Mouse (Mus musculus): Measurements from ENCODE around the gene Olfr424.
A peak's percentile ranks its signal among the peaks of the same experiment; 100 is the strongest.

Gene Olfr424

DNA sequence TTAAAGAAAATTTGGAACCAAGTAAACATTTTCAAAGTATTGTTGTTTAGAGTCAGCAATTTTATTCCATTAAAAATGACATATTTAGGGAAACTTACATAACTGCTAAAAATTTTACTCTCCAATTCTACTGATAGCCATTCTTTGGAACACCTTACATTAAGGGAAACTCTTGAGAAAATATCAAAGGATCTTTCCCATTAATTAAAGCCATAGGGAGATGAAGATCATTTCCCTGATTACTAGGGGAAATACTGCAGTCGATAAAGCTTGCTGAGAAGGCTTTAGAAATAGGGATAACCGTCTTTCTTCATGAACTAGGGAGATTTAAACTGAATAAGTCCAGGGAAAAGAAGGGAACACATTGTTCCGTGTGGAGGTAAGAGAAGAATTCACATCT is at the start of gene Olfr424:
Olfr424 (plus strand) TSS at position 301 of the 400 bp plus-strand sequence.
- DNase-seq (ENCODE audit: low read depth, low spot score) = no peak

DNA sequence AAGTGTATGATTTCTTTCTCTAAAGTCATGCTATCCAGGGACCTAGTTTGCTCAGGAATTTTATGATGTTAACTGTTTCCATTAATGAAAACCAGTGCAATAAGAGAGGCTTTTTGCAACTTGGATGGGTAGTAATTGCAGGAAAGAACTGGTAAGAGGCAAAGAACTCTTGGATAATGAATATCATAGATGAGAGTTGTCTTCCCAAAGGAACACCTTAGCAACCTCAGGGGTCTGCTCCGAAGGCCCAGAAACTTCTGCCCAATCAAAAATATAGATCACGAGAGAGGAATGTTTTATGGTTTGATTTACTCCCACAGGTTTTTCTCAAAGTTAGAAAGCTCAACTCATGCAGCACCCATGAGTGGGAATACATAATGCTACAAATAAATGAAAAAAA is 47.3 kb upstream of the Olfr424 start, which contains the start of gene Olfr429:
Olfr429 (plus strand) TSS at position 301 of the 400 bp plus-strand sequence.
- DNase-seq (ENCODE audit: low read depth, low spot score) = no peak

DNA sequence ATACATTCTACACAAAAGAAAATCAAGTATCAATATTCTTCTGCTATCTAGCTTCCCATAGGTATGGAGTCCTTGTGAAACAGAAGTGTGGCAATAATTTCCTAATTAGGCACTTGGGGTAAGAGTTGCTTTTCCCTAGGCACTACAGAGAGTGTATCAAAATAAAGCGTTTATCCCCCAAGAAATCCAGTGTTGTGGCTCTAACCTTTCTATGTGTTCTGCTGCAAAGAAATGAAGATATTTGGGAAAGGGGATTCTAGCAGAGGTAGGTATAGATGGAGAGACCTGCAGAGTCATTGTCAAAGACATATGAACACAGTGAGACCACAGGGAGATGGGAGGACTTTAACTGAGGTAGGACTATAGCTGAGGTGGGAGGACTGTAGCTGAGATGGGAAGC is 34.7 kb upstream of the Olfr424 start, which contains the start of gene Olfr427:
Olfr427 (plus strand) TSS at position 301 of the 400 bp plus-strand sequence.
- no peak for DNase-seq (ENCODE audit: low read depth, low spot score)

DNA sequence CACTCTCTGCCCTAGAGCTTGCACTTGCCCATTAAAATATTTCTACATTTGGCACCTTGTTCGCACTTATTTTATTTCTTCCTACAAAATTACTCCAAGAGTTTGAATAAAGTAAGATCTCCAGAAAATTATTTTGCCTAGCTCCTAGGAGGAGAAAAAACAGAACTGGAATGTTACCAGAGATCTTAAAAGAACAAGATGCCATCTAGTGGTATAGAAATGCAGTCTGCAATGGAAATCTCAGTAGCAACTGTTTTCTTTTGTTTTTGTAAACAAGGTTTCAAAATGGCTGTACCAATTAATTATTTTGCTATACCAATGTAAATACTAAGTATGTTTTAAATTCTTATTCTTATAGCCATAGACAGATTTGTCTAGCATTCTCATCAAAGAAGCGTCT is 27.6 kb upstream of the Olfr424 start:
- DNase-seq (ENCODE audit: low read depth, low spot score) = no peak

DNA sequence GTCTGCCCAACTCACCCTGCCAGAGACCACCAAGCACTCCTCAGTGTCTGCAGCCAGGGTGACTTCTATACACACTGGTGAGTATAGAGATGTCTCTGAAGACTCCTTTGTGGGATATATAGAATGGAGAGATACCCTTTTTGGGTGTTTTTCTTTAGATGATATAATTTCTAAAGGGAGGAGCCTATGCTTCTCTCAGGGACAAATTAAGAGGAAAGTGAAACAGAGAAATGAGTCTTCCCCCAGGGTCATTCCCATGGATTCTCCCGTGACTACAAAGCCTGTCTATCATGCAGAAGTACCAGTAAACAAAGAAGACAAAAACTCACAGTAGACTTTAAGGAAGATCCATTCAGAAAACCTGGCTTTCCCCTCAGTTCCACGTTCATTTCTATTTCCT is 10.3 kb upstream of the Olfr424 start, which contains the start of gene Olfr231:
Olfr231 (minus strand) TSS at position 101 of the 400 bp plus-strand sequence.
- no peak for DNase-seq (ENCODE audit: low read depth, low spot score)

DNA sequence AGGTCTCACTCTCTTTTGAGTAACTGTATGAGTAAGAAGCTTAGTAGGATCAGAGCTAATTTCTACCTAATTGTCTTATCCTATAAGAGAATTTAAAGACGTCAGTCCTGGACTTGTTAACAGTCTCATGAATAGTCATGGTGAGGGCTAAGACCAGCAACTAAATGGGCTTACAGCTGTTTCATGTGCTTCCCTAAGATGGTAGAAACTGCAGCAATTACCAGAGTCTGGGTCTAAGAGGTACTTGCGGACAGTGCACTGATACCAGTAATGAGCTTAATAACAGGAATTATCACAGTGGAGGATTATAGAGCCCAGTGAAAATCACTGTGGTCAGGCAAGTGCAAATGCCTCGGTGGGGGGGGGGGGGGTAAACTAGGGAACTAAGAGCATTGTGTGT is 682 bp downstream of the Olfr424 start:
- DNase-seq (ENCODE audit: low read depth, low spot score) = no peak

DNA sequence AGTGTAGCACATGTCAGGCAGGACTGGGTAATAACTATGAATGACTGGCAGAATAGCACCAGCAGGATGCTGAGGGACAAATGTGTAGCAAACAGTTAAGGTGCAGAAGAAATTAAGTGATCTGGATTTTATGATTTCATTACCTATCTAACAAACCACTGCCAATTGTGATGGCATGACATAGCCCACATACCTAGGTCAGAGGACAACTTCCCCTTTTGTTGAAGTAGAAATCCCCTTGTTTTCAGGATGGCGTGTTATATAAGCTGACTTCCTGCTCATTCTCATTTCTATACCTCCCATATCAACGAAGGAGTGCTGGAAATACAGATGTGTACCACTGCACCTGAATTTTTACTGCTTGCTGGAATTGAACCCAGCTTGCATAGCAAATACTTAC is 10.1 kb downstream of the Olfr424 start:
- no peak for DNase-seq (ENCODE audit: low read depth, low spot score)

DNA sequence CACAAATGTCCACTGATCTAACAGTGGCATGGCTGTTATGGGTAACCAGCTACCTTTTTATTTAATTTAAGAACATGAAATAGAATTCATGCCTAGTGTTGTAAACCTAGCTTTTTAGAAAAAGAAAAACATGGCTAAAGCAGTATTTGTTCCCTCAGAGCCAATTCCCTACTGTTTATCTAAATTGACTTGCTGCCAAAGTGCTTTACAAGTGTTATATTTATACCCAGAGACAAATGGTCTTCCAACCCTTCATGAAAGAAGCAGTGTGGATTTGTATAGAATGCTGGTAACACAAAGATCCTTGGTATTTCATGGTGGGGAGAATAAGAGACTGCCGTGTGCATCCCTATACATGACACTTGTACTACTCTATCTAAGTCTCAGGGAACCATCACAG is 15.4 kb downstream of the Olfr424 start:
- DNase-seq (ENCODE audit: low read depth, low spot score) = no peak

DNA sequence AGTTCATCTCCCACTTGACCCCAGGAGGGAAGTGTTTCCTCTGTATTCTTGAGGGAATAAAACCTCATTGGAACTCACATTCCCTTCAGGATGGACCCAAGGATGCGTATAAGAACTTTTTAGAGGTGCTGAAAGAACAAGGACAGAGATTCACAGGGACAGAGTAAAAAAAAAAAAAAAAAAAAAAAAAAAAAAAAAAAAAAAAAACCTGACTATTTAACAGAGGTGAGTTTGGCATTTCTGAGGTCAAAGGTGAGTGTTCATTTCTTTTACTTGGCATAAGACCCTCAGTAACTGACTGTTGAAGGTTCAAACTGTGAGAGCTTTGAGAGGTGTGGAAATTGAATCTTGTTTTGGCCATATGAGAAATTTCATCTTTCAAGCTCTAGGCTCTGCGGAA is 18.0 kb downstream of the Olfr424 start:
- no peak for DNase-seq (ENCODE audit: low read depth, low spot score)

DNA sequence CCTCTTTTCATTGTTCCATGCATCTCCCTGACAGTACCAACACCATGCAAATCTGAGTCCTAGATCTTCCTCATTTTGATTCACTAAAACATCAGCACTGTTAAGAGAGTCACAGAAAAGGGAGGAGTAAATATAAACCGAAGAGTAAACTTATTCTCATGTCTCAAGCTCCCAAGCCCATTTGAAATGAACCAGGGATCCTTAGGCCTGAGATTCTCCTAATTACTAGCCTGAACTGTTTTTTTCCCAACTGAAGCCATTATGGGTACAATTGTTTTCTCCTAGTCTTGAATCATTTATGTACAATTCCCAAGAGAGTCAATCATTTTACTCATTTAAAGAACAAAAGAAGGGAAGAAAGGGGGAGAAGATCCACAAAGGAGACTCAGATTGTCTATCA is 24.0 kb downstream of the Olfr424 start, which contains the start of gene Olfr420:
Olfr420 (plus strand) TSS at position 301 of the 400 bp plus-strand sequence.
- no peak for DNase-seq (ENCODE audit: low read depth, low spot score)

DNA sequence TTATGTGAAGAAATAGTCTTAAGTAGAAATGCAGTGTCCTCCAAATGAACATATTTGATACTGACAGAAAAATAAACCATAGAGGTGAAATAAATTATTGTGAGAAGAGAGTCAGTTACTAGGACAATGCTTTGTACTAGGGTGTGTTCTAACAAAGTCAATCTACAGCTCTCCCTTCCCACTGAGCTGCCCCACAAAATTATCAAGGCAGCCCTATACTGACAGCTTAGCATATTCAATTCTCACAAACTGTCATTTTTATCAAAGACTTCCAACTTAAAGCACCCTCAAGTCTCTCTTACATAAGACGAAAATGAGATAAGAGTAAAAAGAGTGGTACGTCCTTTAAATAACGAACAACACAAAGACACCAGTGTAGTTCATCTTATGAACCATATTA is 26.3 kb downstream of the Olfr424 start:
- DNase-seq (ENCODE audit: low read depth, low spot score) = no peak

DNA sequence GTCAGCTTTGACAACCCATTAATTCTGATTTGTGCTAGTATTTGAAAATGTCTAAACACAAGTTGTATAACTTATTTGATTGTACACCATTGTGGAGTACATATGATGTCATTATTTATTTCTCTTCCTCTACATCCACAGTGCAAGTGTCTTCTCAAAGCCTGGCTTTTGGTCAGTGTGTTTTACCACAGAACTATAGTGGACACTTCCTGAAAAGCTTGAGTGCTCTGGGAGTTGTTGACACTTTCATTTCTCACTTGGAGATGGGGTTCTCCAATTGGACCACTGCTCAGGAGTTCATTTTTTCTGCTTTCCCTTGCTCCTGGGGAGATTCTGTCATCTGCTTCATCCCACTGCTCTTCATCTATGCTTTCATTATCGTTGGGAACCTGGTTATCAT is 27.2 kb downstream of the Olfr424 start:
- no peak for DNase-seq (ENCODE audit: low read depth, low spot score)

DNA sequence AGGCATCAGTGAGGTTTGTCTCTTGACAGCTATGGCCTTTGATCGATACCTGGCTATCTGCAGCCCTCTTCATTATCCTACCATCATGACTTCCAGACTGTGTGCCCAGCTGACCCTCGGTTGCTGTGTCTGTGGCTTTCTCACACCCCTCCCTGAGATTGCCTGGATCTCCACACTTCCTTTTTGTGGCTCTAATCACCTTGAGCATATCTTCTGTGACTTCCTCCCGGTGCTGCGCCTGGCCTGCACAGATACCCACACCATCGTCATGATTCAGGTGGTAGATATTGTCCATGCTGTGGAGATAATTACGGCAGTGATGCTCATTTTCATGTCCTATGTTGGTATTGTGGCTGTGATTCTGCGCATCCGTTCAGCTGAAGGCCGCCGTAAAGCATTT is 27.8 kb downstream of the Olfr424 start:
- no peak for DNase-seq (ENCODE audit: low read depth, low spot score)

DNA sequence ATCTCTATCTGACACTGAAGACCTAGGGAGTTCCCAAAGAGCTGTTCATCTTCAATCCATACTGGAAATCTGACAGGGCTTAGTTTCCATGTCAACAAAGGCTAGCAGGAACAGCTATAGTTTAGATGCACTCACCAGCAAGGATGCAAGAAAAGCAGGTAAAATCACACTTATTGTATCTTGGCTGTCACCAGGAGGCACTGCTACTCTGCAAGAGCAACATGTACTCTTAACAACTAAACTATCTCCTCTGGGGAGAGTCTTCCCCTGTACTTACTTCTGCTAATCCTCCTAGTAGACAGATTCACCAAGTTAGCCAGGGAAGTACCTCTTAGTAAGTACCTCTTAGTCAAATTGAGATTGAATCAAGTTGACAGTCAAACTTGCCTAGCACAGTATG is 37.7 kb downstream of the Olfr424 start:
- peak; percentile 72 for DNase-seq (ENCODE audit: low read depth, low spot score)

DNA sequence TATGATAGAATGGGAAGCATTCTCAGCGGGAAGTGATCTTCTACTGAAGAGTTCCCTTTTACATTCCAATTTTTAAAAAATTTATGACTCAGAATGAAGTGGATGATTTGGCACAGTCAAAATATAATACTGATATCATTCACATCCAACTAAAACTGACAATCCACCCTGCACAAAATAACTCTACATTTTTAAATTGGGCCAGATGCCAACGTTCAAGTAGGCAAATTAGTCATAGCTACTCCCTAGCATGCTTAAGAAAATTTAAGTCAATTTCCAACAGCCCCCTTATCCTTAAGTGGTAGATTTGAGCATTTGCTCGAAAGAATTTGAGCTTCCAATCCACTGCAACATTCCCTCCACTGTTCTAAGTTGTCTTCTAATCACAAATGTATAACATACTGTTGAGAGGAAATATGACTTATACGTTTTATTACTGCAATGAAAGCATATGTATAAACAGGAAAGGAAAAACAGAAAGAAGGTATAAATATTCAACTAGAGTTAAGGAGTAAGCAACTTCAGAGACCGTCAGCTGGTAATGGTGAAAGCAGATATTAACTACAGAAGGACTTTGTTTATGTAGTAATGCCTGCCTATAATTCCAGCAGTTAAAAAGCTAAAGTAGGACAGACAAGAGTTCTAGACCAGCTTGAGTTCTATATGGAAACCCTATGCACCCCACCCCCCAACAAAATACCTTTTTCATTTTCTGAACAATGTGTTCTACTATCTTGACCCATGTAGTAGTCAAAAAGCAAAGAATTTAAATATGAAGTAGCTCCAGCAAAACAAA is 39.6 kb downstream of the Olfr424 start:
- DNase-seq (ENCODE audit: low read depth, low spot score) = no peak

DNA sequence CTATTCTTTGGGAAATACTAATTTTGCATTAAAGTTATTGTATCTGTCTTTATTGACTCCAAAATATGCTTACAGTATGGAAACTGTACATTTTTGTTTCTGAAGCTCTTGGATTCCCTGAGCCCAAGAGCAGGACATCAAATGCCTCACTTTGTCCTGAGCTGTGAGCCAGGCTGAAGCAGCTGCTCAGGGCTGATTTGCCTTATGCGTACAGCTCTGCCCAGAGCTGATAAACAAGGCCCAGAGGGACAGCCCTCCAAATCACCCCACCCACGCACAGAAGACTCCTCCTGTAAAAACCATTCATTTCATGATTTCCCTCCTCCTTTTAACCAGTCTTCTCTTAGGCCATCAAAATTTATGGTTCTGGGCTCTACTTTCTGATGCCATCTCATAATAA is 40.2 kb downstream of the Olfr424 start:
- no peak for DNase-seq (ENCODE audit: low read depth, low spot score)

DNA sequence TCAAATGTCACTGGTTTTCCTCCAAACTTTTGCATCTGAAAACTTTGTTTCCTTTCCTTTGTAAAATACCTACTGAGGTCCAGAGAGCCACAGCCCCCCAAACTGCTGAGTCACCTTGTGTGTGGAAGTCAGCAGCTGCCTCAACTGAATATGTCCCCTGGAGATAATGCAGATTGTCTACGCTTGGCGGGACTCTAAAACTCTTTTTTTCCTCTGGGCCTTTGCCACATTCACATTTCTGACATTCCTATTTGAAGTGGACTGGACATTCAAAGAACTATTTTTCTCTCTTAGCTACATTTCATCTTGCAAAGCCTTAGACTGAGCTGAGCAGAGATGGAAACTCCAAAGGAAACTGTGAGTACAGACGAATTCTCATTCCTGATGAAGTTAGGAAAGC is 41.3 kb downstream of the Olfr424 start, which contains the start of gene Spta1:
Spta1 (plus strand) TSS at position 172 of the 400 bp plus-strand sequence.
- peak; percentile 60 for DNase-seq (ENCODE audit: low read depth, low spot score)
